Mouse (Mus musculus) G1E (cell line): Measurements from ENCODE around the gene Stat5b. TPM values are rescaled to one million over a fixed set of nuclear protein-coding genes. Genes with fewer than 3 reads are reported as not detected.

Source experiments
- ATAC-seq: 2 replicates; pipeline ENCODE4 v1.8.0; 2016; ENCODE audit warnings: mild to moderate bottlenecking; ENCODE audit not compliant: insufficient number of reproducible peaks, poor library complexity, low FRiP score, severe bottlenecking; ENCODE audit errors: extremely low read depth
- DNase-seq: peaks from one replicate; pipeline ENCODE4 v3.0.0; 2012; ENCODE audit warnings: low spot score
- H3K27me3 ChIP-seq: 2 replicates; pipeline ENCODE4 v1.6.1; 2012; ENCODE audit warnings: mild to moderate bottlenecking, low read length, inconsistent platforms; ENCODE audit not compliant: insufficient read depth
- H3K36me3 ChIP-seq: replicated peaks from 2 replicates; pipeline ENCODE3; 2012; ENCODE audit warnings: mild to moderate bottlenecking, inconsistent platforms
- H3K4me1 ChIP-seq: 2 replicates; pipeline ENCODE4 v1.6.1; 2012; ENCODE audit warnings: low read depth, low read length, inconsistent platforms, mixed read lengths; ENCODE audit not compliant: insufficient read depth
- H3K4me3 ChIP-seq: 2 replicates; pipeline ENCODE4 v1.5.1; 2012; ENCODE audit warnings: low read depth, mild to moderate bottlenecking, inconsistent platforms, low read length, moderate library complexity, mixed read lengths
- H3K9me3 ChIP-seq: replicated peaks from 2 replicates; pipeline ENCODE4 v1.6.1; 2012; ENCODE audit warnings: inconsistent platforms
- CTCF ChIP-seq: IDR thresholded peaks from 2 replicates; pipeline ENCODE4 v1.5.1; 2012; ENCODE audit warnings: low read depth, low read length, inconsistent platforms, mixed read lengths
- GATA1 ChIP-seq: IDR thresholded peaks from 2 replicates; pipeline ENCODE4 v1.6.1; 2012; ENCODE audit warnings: borderline replicate concordance, low read length, inconsistent platforms, mixed read lengths
- GATA2 ChIP-seq: IDR thresholded peaks from 2 replicates; pipeline ENCODE4 v1.6.1; 2012; ENCODE audit warnings: low read depth, low read length, inconsistent platforms, borderline replicate concordance
- POLR2AphosphoS5 ChIP-seq: IDR thresholded peaks from 2 replicates; pipeline ENCODE4 v1.6.1; 2012; ENCODE audit warnings: low read depth, low read length, inconsistent platforms; ENCODE audit not compliant: insufficient replicate concordance
- TAL1 ChIP-seq: conservative IDR thresholded peaks from 2 replicates; pipeline ENCODE4 v1.6.1; 2012; ENCODE audit warnings: low read depth, low read length, inconsistent platforms, mixed read lengths
- polyA plus RNA-seq: library from polyadenylated mRNA; stranded (reverse); fragments of >175 nt; gene quantifications from 2 replicates; pipeline ENCODE4 v1.2.3, GENCODE M21; 2012
- total RNA-seq, 2 experiments: library from RNA; stranded (forward) in 1 of 2; stranded (reverse) in 1 of 2; fragments of 200-1000 nt in 1 of 2; fragments of >200 nt in 1 of 2; fragmentation: Nextera tagmentation in 1 of 2; gene quantifications; 2 replicates each; pipeline ENCODE4 v1.2.3; 2014 to 2017

Stat5b gene
- total and polyA plus RNA-seq, 3 experiments = 55.9 to 93.0 (median 73.5) TPM

GRCm38 (mm10) chr11:100887236-100887635, 36.7 kb upstream of the Stat5b start:
- no peaks in the 10 kb centered on the region for H3K9me3 ChIP-seq
- no peak for ATAC-seq
- peaks cover 98% of the 10 kb centered on the region for H3K4me1 ChIP-seq
- TF ChIP-seq CTCF (no peak), POLR2AphosphoS5 (no peak), TAL1 (no peak), GATA1 (no peak), GATA2 (no peak)
- H3K4me3 ChIP-seq = peak overlapping the region; percentile 50; the same call in 1 of the 2 replicates
- DNase-seq = no peak
- peaks cover 93% of the 10 kb centered on the region for H3K36me3 ChIP-seq
- no peaks in the 10 kb centered on the region for H3K27me3 ChIP-seq

DNA sequence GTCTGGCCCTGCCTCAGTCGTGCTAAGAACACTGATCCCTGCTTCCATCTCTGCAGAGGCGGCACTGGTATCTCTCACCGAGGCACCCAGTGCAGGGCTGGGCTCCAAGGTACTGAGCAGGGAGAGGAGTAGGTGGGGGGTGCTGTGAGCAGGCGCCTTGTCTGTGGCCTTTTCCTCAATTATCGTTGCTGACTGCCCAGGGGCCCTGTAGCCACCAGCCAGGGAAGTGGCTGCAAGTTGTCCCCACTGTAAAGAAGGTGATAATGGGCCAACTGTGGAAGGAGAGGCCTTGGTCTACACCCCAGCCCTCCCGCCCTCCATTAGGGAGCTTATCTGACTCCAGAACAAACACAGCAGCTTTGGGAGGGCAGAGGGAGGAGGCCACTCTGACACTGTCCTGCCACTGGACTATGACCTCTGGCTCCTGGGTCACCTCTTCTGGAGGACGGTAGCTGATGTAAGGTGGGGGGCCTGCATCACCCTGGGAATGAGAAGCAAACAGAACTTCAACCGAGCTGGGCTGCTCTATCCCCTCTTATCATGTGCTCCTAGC, 35.7 kb upstream of the Stat5b start:
- no peak for TF ChIP-seq TAL1
- no peak for TF ChIP-seq CTCF
- no peak for TF ChIP-seq GATA2
- no peak for TF ChIP-seq GATA1
- TF ChIP-seq POLR2AphosphoS5 = no peak; the same call in 1 of the 2 replicates
- DNase-seq (no peak), ATAC-seq (peak; percentile 22; the same call in 1 of the 2 replicates)
- Histone ChIP-seq H3K36me3 (peaks cover 96% of the 10 kb centered on the region), H3K4me1 (peaks cover 98% of the 10 kb centered on the region), H3K4me3 (peak overlapping the region; percentile 48; the same call in 1 of the 2 replicates), H3K9me3 (no peaks in the 10 kb centered on the region), H3K27me3 (no peaks in the 10 kb centered on the region)

DNA sequence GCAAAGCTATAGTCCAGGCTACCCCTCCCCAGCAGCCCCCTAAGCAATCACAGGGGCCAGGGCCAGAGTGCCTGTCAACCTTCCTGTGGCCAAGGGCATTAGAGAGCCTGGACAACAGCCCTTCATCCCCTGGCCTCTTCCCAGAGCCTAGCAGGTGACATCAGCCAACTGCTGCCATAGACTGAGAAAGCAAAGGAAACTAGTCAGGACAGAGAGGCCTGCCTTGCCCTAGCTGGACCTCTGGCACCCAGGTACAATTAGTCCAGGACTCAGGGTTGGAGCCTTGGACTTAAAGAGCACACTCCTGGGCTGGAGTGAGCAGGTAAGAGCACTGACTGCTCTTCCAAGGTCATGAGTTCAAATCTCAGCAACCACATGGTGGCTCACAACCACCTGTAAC, 34.9 kb upstream of the Stat5b start:
- Histone ChIP-seq H3K4me1 (peaks cover 98% of the 10 kb centered on the region), H3K4me3 (no peak overlapping the region), H3K36me3 (peaks cover 96% of the 10 kb centered on the region), H3K27me3 (no peaks in the 10 kb centered on the region), H3K9me3 (no peaks in the 10 kb centered on the region)
- no peak for ATAC-seq
- TF ChIP-seq POLR2AphosphoS5 = no peak; the same call in 1 of the 2 replicates
- no peak for DNase-seq

DNA sequence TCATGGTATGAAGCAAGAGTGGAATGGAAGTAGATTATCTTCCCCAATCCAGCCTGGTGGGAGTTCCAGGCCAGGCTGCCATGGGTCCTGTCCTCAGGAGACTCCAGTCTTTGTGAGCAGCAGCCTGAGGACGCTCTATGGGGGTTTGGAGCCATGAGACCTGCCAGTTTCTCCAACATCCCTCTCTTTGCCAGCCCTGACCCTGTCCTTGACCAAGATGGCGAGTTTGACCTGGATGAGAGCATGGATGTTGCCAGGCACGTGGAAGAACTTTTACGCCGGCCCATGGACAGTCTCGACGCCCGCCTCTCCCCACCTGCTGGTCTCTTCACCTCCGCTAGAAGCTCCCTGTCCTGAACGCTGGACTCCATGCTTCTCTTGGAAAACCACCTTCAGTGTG, 33.1 kb upstream of the Stat5b start:
- Histone ChIP-seq H3K36me3 (peaks cover 96% of the 10 kb centered on the region), H3K9me3 (no peaks in the 10 kb centered on the region), H3K4me1 (peaks cover 98% of the 10 kb centered on the region), H3K27me3 (no peaks in the 10 kb centered on the region), H3K4me3 (no peak overlapping the region)
- no peak for ATAC-seq
- TF ChIP-seq CTCF (no peak), GATA1 (no peak), POLR2AphosphoS5 (no peak), TAL1 (no peak), GATA2 (no peak)
- DNase-seq = no peak

GRCm38 (mm10) chr11:100879321-100880078, 29.0 kb upstream of the Stat5b start:
- TF ChIP-seq GATA1 = no peak
- TF ChIP-seq GATA2 = no peak
- TF ChIP-seq TAL1 = no peak
- no peak for TF ChIP-seq POLR2AphosphoS5
- TF ChIP-seq CTCF = no peak
- peaks cover 4% of the 10 kb centered on the region; the same call in 1 of the 2 replicates for H3K27me3 ChIP-seq

DNA sequence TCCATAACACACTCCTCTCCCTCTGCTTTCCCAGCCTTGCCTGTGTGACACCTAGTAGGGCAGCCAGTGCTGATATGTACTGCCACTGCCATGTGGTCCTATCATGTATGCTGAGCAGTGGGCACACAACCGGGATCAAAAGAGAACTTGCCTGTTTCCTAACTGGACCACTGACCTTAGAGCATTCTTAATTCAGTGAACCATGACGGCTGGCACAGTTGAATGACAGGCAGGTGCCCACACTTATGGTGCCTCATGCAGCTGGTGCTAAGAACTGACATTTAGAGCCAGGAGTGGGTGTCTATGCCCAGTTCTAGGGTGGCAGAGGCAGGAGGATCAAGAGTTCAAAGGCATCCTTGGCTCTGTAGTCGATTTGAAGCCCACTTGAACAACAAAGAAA, 25.2 kb upstream of the Stat5b start:
- Histone ChIP-seq H3K36me3 (peaks cover 89% of the 10 kb centered on the region), H3K4me1 (peaks cover 65% of the 10 kb centered on the region), H3K9me3 (peaks cover 5% of the 10 kb centered on the region), H3K27me3 (peaks cover 4% of the 10 kb centered on the region; the same call in 1 of the 2 replicates), H3K4me3 (no peak overlapping the region)
- no peak for DNase-seq
- no peak for ATAC-seq
- no peak for TF ChIP-seq GATA2
- no peak for TF ChIP-seq CTCF
- no peak for TF ChIP-seq POLR2AphosphoS5
- TF ChIP-seq GATA1 = no peak
- no peak for TF ChIP-seq TAL1

More at GRCm38 (mm10) chr11:100879321-100880078, 29.0 kb upstream of the Stat5b start:
- no peak for DNase-seq
- H3K4me1 ChIP-seq = peaks cover 74% of the 10 kb centered on the region
- H3K4me3 ChIP-seq = no peak overlapping the region
- ATAC-seq = no peak
- H3K36me3 ChIP-seq = peaks cover 93% of the 10 kb centered on the region
- peaks cover 5% of the 10 kb centered on the region for H3K9me3 ChIP-seq
